Mouse (Mus musculus): ENCODE measurements around the gene Cdk18. TPM values are rescaled to one million over a fixed set of nuclear protein-coding genes. Genes with fewer than 3 reads are reported as not detected.

The Cdk18 gene
- polyA plus RNA-seq, 1 experiment from 2014 or later: 2.7 TPM

DNA sequence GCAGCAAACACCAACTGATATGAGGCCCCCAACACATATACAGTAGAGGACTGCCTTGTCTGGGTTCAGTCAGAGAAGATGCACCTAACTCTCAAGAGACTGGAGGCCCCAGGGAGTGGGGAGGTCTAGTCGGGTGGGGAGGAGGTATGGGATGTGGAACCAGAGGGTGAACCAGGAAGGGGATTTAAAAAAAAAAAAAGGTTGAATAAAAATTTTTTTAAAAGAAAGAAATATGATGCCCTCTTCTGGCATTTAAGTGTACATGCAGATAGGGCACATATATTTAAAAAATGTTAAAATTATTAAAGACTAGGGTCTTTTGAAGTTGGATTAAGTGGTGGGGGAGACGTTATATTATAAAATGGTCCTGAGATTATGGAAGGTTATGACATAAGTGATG, 30.1 kb downstream of the Cdk18 start:
- Histone ChIP-seq H3K4me2 (no peak overlapping the region), H3K4me1 (no peaks in the 10 kb centered on the region), H3K36me3 (no peaks in the 10 kb centered on the region), H3K27me3 (no peaks in the 10 kb centered on the region), H3K9me3 (no peaks in the 10 kb centered on the region), H3K4me3 (no peak overlapping the region), H3K27ac (no peak overlapping the region), H3K9ac (no peak overlapping the region)
- WGBS: 61% methylated on average over 2 of the region's 2 CpGs
- ATAC-seq (ENCODE audit: insufficient number of reproducible peaks, low FRiP score, low TSS enrichment, low read depth): no peak

DNA sequence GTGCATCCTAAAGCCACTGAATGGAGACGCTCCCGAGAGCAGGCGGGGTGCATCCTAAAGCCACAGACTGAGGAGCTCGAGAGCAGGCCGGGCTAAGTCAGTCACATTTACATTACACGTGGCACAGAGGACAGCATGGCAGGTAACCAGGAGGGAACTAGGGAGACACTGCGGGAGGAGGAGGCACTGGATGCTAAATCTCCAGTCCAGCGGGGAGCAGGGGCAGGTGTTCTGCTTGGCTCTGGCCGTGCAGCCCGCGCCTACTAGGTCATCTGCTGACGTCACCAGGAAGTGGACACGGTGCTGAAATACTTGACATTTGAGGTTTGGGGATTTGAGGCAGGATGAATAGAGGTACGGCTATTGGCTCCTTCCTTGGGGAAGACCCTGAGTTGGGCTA, 35.1 kb downstream of the Cdk18 start:
- no peaks in the 10 kb centered on the region for H3K4me1 ChIP-seq
- H3K9ac ChIP-seq: no peak overlapping the region
- no peak overlapping the region for H3K4me2 ChIP-seq
- WGBS: 71% methylated on average over 14 of the region's 14 CpGs
- no peaks in the 10 kb centered on the region for H3K9me3 ChIP-seq
- no peak overlapping the region for H3K4me3 ChIP-seq
- H3K27ac ChIP-seq: no peak overlapping the region
- H3K27me3 ChIP-seq: no peaks in the 10 kb centered on the region
- H3K36me3 ChIP-seq: no peaks in the 10 kb centered on the region
- no peak for ATAC-seq (ENCODE audit: insufficient number of reproducible peaks, low FRiP score, low TSS enrichment, low read depth)

DNA sequence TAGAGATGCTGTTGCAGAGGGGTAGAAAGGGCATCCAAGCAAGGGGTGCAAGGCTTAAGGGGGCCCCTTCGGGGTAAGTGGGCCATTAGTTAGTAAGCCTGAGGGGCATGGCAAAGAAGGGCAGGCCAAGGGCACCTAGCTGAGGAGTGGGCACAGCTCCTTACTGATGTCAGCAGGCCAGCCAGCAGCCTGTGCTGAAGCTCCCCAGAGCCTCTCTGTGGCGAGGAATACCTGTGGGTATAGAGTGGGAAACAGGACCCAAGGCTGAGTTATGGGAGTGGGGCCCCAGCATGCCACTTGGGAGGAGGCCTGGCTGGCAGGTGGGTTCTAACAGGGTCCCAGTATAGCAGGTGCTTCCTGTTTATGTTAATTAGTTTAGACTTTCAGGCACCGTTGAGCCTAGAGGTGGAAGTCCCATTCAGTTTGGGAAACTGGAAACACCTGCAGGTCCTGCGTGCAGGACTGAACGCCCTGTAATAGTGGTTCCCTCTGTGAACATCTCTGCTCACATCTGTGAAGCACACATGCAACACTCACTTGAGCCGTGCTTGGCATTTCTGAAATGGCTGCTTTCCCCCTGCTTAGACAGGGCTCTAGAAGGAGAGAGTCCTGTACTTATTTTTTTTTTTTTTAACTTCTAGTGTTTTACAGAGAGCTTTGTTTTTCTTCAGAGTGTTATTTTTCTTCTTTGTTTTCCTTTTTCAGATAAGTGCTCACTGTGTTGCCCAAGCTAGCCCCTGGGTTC, 37.4 kb downstream of the Cdk18 start:
- Histone ChIP-seq H3K27ac (no peak overlapping the region), H3K4me2 (no peak overlapping the region), H3K9ac (no peak overlapping the region), H3K27me3 (no peaks in the 10 kb centered on the region), H3K9me3 (no peaks in the 10 kb centered on the region), H3K4me1 (no peaks in the 10 kb centered on the region), H3K4me3 (no peak overlapping the region), H3K36me3 (no peaks in the 10 kb centered on the region)
- ATAC-seq (ENCODE audit: insufficient number of reproducible peaks, low FRiP score, low TSS enrichment, low read depth): no peak
- WGBS: 45% methylated on average over 6 of the region's 6 CpGs

DNA sequence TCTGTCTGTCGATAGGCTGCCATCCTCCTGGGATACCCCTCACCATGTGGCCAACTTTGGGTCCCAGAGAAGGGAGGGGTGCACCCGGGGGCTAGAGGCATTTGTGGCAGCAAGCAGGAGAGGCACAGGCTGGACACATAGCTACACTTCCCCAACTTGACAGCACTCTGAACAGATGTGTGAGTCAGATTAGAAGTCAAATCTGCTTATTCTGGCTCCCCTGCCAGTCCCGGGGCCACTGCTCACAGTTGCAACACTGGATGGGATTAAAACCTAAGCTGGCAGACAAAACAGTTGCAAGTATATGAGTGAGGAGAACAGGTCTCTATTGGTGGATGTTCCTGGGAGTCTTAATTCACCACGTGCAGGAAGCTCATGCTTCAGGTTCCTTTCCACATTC, 39.7 kb downstream of the Cdk18 start:
- Histone ChIP-seq H3K36me3 (no peaks in the 10 kb centered on the region), H3K27ac (no peak overlapping the region), H3K4me3 (no peak overlapping the region), H3K9ac (no peak overlapping the region), H3K27me3 (no peaks in the 10 kb centered on the region), H3K4me2 (no peak overlapping the region), H3K4me1 (no peaks in the 10 kb centered on the region), H3K9me3 (no peaks in the 10 kb centered on the region)
- ATAC-seq (ENCODE audit: insufficient number of reproducible peaks, low FRiP score, low TSS enrichment, low read depth): no peak
- WGBS: 73% methylated on average over 4 of the region's 4 CpGs

DNA sequence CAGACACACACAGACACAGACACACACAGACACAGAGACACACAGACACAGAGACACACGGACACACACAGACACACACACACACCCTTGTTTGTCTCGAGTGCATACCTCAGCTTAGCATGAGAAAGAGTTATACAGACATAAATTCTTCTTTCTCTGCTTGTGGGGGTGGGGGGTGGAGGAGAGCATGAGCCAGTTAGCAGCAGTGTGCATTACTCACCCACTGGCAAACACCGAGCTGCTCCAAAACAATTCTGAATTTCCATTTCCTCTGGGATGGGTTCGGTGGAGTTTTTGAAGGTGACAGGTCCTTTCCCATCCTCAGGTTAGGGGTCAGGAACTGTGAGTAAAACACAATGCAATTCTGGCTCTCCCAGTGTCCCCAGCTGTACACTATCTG, 40.5 kb downstream of the Cdk18 start:
- Histone ChIP-seq H3K27me3 (no peaks in the 10 kb centered on the region), H3K4me1 (no peaks in the 10 kb centered on the region), H3K4me2 (no peak overlapping the region), H3K9ac (no peak overlapping the region), H3K4me3 (no peak overlapping the region), H3K27ac (no peak overlapping the region), H3K36me3 (no peaks in the 10 kb centered on the region), H3K9me3 (no peaks in the 10 kb centered on the region)
- WGBS: 63% methylated on average over 4 of the region's 4 CpGs
- ATAC-seq (ENCODE audit: insufficient number of reproducible peaks, low FRiP score, low TSS enrichment, low read depth): no peak

DNA sequence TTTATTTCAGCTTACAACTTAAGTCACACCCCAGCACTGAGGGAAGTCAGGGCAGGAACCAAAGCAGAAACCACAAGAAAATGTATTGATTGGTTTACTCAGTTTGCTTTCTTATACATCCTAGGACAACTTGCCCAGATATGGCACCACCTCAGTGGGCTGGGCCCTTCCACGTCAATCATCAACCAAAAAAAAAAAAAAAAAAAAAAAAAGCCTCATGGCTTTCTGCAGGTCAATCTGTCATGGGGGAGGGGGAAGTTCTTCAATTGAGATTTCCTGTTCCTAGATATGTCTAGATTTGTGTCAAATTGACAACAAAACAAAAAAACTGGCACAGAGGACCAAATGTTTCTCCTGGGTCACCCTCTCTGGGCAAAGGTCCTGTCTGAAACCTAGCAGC, 41.4 kb downstream of the Cdk18 start:
- WGBS: 43% methylated on average over 1 of the region's 1 CpGs
- no peak overlapping the region for H3K27ac ChIP-seq
- no peak overlapping the region for H3K4me3 ChIP-seq
- H3K27me3 ChIP-seq: no peaks in the 10 kb centered on the region
- no peaks in the 10 kb centered on the region for H3K36me3 ChIP-seq
- H3K9me3 ChIP-seq: no peaks in the 10 kb centered on the region
- ATAC-seq (ENCODE audit: insufficient number of reproducible peaks, low FRiP score, low TSS enrichment, low read depth): no peak
- no peaks in the 10 kb centered on the region for H3K4me1 ChIP-seq
- no peak overlapping the region for H3K9ac ChIP-seq
- H3K4me2 ChIP-seq: no peak overlapping the region

DNA sequence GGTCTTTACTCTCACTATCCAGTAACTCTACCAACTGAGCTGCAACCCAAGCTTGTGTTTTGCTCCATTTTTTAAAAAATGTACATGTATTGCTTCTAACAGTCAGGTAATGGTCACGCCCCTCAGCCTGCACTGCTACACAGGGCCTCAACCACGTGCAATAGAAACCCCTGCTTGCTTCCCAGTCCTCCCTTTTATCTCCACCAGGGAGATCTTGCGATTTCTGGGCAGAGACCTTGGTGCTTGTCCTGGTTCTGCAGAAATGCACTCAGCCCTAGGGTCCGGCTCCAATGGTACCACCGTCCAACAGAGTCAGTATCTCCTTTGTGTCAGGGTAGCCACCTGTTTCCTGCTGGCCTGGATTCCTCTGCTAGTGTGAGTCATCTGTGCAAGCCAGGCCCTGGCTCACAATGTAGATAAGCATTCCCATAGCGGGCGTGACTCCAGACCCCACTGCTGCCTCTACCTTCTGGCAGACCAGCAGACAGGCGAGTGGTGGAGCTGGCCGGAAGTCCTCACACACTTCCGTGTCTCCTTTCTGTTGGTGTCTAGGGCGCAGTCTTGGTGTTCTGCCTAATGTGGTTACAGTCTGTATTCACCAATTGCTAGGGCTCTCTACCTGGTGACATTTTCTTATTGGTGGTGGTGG, 44.0 kb downstream of the Cdk18 start:
- no peaks in the 10 kb centered on the region for H3K9me3 ChIP-seq
- no peak for ATAC-seq (ENCODE audit: insufficient number of reproducible peaks, low FRiP score, low TSS enrichment, low read depth)
- H3K4me3 ChIP-seq: no peak overlapping the region
- H3K27ac ChIP-seq: no peak overlapping the region
- no peaks in the 10 kb centered on the region for H3K27me3 ChIP-seq
- H3K4me2 ChIP-seq: no peak overlapping the region
- no peaks in the 10 kb centered on the region for H3K36me3 ChIP-seq
- 67% methylated on average over 11 of the region's 11 CpGs for WGBS
- no peaks in the 10 kb centered on the region for H3K4me1 ChIP-seq
- no peak overlapping the region for H3K9ac ChIP-seq

DNA sequence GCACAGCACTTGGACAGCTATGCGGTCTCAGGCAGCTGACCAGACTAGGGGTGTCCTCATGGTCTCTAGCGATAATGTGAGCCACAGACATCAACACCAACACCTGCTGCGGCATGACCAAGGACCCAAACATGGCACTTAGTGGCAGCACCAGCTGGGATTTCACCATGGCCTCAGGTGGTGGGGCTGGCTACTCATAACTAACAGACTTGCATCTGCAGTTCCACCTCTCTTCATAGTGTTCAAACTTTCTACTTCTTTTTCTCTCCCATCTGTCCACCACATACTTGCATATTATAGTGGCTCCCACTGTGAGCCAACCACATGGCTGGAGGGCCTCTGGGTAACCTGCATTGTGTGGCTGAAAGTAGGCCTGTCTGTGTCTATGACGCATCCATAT, 46.2 kb downstream of the Cdk18 start:
- no peak overlapping the region for H3K4me3 ChIP-seq
- no peaks in the 10 kb centered on the region for H3K27me3 ChIP-seq
- H3K36me3 ChIP-seq: no peaks in the 10 kb centered on the region
- ATAC-seq (ENCODE audit: insufficient number of reproducible peaks, low FRiP score, low TSS enrichment, low read depth): no peak
- H3K9ac ChIP-seq: no peak overlapping the region
- H3K4me2 ChIP-seq: no peak overlapping the region
- no peak overlapping the region for H3K27ac ChIP-seq
- H3K9me3 ChIP-seq: no peaks in the 10 kb centered on the region
- H3K4me1 ChIP-seq: no peaks in the 10 kb centered on the region
- WGBS: 83% methylated on average over 4 of the region's 4 CpGs

DNA sequence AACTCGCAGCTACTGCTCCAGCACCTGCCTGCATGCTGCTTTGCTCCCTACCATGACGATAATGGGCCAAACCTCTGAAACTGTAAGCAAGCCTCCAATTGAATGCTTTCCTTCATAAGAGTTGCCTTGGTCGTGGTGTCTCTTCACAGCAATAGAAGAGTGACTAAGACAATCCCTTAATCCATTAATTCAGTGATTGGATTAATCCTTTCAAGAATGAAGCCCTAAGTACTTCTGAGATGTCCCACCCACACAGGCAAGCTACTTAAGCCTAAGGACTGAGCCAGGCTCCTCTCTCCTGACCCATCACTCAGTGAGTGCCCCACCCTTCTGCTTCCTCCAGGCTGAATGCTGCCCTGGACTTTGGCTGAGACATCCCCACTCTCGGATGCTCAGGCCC, 49.2 kb downstream of the Cdk18 start:
- Histone ChIP-seq H3K27me3 (no peaks in the 10 kb centered on the region), H3K27ac (no peak overlapping the region), H3K36me3 (no peaks in the 10 kb centered on the region), H3K4me1 (no peaks in the 10 kb centered on the region), H3K4me2 (no peak overlapping the region), H3K9me3 (no peaks in the 10 kb centered on the region), H3K4me3 (no peak overlapping the region), H3K9ac (no peak overlapping the region)
- WGBS: 85% methylated on average over 4 of the region's 4 CpGs
- ATAC-seq (ENCODE audit: insufficient number of reproducible peaks, low FRiP score, low TSS enrichment, low read depth): no peak

DNA sequence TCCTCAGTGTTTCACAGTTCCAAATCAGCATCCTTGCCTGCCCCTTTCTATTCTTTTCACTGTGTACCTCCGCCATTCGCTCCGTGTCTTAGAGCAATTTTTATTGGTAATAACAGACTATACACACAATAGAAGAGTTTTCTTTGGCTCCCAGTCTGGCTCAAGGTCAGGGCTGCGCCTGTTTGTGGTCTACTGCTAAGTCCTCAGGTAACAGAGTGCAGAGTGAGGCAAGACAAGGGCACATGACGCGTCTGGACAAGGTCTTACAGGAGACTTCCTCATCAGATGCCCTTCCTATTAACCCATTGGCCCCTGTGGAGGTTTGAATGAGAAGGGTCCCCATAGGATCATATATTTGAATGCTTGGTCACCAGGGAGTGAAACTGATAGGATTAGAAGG, 49.7 kb downstream of the Cdk18 start:
- Histone ChIP-seq H3K9ac (no peak overlapping the region), H3K9me3 (no peaks in the 10 kb centered on the region), H3K4me3 (no peak overlapping the region), H3K27ac (no peak overlapping the region), H3K4me2 (no peak overlapping the region), H3K4me1 (no peaks in the 10 kb centered on the region), H3K36me3 (no peaks in the 10 kb centered on the region), H3K27me3 (no peaks in the 10 kb centered on the region)
- WGBS: 75% methylated on average over 6 of the region's 6 CpGs
- ATAC-seq (ENCODE audit: insufficient number of reproducible peaks, low FRiP score, low TSS enrichment, low read depth): no peak

DNA sequence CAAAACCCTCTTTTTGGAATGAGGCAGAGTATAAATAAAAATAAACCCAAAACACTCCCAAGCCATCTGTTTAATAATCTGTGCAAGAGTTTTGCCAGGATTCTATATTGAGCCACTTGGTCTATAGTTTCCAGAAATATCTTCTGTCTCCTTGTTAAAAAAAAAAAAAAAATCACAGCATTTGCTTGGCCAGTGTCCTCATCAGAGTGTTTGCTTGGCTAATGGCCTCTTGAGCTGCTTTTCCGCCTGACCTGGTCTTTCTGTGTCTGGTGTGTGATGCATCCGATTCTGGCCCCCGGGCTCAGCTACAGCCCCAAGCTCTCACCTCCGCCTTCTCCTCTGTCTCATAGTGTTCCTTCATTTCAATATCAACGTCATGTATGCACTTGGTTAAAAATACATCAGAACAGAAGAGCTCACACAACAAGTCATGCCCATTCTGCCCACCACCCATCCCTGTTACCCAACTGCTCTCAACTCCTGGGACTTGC, 51.3 kb downstream of the Cdk18 start:
- no peak overlapping the region for H3K27ac ChIP-seq
- H3K9me3 ChIP-seq: no peaks in the 10 kb centered on the region
- 77% methylated on average over 5 of the region's 5 CpGs for WGBS
- H3K4me3 ChIP-seq: no peak overlapping the region
- no peak for ATAC-seq (ENCODE audit: insufficient number of reproducible peaks, low FRiP score, low TSS enrichment, low read depth)
- H3K4me2 ChIP-seq: no peak overlapping the region
- H3K27me3 ChIP-seq: no peaks in the 10 kb centered on the region
- no peaks in the 10 kb centered on the region for H3K4me1 ChIP-seq
- no peaks in the 10 kb centered on the region for H3K36me3 ChIP-seq
- no peak overlapping the region for H3K9ac ChIP-seq

DNA sequence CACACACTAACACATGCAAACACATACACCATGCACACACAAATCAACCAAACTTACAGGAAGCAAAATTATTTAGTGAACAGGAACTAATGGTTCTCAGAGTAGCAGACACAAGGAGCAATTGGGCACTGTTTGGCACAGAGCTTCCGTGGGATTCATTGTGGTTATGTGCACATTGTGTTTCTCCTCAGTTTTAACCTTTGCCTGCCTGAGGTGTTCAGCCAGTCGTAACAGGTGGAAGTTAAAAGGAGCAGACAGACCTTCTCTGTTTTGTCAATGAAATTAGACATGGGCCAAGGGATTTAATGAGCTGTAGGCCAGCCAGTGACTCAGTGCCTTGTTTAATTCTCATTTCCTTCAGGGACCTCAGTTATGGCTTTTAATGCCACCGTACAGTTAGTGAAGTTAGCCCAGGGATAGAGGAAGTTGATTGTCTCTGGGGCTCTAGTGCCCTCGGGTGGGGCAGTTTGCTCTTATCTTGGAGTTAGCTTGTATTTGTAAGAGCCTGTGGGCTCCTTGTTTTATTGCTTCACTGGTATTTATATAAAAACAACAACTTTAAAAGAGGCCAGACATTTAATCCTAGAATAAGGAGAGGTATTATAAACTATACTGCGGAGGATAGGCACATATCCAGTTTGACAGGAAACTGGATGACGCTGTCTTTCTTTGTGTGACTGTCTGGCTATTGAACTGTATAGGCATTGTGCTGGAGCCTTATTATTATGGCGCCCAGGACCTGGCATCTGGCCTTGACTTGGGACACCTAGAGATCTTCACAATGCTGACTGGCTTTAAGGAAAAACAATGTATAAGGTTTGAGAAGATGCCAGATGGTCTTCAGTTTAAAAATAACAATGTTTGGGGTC, 54.1 kb downstream of the Cdk18 start:
- no peak overlapping the region for H3K9ac ChIP-seq
- H3K4me2 ChIP-seq: no peak overlapping the region
- H3K4me3 ChIP-seq: no peak overlapping the region
- H3K36me3 ChIP-seq: no peaks in the 10 kb centered on the region
- H3K27me3 ChIP-seq: no peaks in the 10 kb centered on the region
- ATAC-seq (ENCODE audit: insufficient number of reproducible peaks, low FRiP score, low TSS enrichment, low read depth): no peak
- H3K9me3 ChIP-seq: no peaks in the 10 kb centered on the region
- no peaks in the 10 kb centered on the region for H3K4me1 ChIP-seq
- WGBS: 42% methylated on average over 7 of the region's 7 CpGs
- H3K27ac ChIP-seq: no peak overlapping the region

Data from limb, embryonic 15.5 days (tissue).